Mouse (Mus musculus) brain, embryonic 14.5 days (tissue): Measurements from ENCODE around the gene Cand1. TPM values are rescaled to one million over a fixed set of nuclear protein-coding genes. Genes with fewer than 3 reads are reported as not detected.

Experiments used
- DNase-seq: peaks from one replicate; pipeline ENCODE4 v3.0.0-alpha.2; 2011; ENCODE audit warnings: low read depth
- CTCF ChIP-seq: fragments of 200-500 bp; IDR thresholded peaks from 2 replicates; pipeline ENCODE4 v1.5.1; 2012; ENCODE audit warnings: inconsistent platforms, mild to moderate bottlenecking, moderate library complexity, borderline replicate concordance; ENCODE audit not compliant: insufficient read depth, insufficient read length; ENCODE audit errors: extremely low read depth
- POLR2A ChIP-seq: fragments of 200-500 bp; IDR thresholded peaks from 2 replicates; pipeline ENCODE4 v1.6.1; 2012; ENCODE audit warnings: mild to moderate bottlenecking, inconsistent platforms, borderline replicate concordance; ENCODE audit not compliant: poor library complexity, insufficient read depth, insufficient read length, severe bottlenecking; ENCODE audit errors: extremely low read depth
- polyA plus RNA-seq: library from polyadenylated mRNA; depleted of rRNA; stranded (reverse); fragments of >200 nt; gene quantifications from 2 replicates; pipeline ENCODE4 v1.2.3, GENCODE M21; 2012

The Cand1 gene
- polyA plus RNA-seq, 1 experiment = 70.5 TPM

GRCm38 (mm10) chr10:119205229-119205628, 34.6 kb downstream of the Cand1 start:
- TF ChIP-seq CTCF = no peak
- no peak for TF ChIP-seq POLR2A
- DNase-seq = no peak

GRCm38 (mm10) chr10:119204334-119204946, 35.4 kb downstream of the Cand1 start:
- TF ChIP-seq CTCF (no peak), POLR2A (no peak)
- no peak for DNase-seq

GRCm38 (mm10) chr10:119199864-119200263, 40.0 kb downstream of the Cand1 start:
- DNase-seq = no peak
- no peak for TF ChIP-seq POLR2A
- TF ChIP-seq CTCF = no peak

GRCm38 (mm10) chr10:119198186-119198880, 41.5 kb downstream of the Cand1 start:
- DNase-seq = peak; percentile 70
- TF ChIP-seq CTCF (no peak), POLR2A (no peak)

- TF ChIP-seq POLR2A (no peak), CTCF (no peak)
- DNase-seq = no peak
These were observed 42.2 kb downstream of the Cand1 start for GRCm38 (mm10) chr10:119197621-119198150.

GRCm38 (mm10) chr10:119192598-119193372, 47.1 kb downstream of the Cand1 start:
- no peak for DNase-seq
- TF ChIP-seq CTCF (no peak), POLR2A (no peak)

DNA sequence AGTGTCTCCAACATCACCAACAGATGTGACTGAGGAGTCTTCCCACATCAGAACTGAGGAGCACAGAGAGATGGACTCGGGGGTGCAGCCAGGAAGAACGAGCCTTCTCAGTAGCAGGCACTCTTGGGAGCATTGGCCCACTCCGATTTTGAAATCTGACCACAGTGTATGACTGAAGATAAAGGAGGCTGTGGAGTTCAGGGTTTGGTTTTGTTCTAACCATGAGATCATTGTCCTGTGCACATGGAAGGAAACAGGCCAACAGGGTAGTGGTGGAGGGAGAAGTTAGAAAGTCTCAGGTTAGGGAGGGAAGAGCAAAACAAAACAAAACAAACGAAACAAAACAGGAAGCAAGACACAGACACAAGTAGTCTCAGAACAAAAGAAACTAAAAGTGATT, 52.1 kb downstream of the Cand1 start:
- no peak for TF ChIP-seq CTCF
- TF ChIP-seq POLR2A = no peak
- no peak for DNase-seq

DNA sequence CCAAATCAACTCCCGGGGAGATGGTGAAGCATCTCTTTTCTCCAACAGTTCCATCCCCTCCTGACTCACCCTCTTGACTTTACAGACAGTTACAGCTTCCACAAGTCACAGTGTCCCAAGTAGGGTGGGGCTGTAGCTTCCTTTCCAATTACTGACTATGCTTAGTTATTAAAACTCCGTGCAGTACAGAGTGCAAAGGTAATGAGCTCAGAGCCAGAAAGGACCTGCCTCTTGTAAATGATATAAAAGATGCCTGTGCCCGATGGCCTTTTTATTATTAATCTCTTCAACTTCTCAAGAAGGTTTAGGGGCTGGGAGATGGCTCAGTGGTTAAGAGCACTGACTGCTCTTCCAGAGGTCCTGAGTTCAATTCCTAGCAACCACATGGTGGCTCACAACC, 70.2 kb downstream of the Cand1 start:
- TF ChIP-seq POLR2A (no peak), CTCF (no peak)
- DNase-seq = no peak

DNA sequence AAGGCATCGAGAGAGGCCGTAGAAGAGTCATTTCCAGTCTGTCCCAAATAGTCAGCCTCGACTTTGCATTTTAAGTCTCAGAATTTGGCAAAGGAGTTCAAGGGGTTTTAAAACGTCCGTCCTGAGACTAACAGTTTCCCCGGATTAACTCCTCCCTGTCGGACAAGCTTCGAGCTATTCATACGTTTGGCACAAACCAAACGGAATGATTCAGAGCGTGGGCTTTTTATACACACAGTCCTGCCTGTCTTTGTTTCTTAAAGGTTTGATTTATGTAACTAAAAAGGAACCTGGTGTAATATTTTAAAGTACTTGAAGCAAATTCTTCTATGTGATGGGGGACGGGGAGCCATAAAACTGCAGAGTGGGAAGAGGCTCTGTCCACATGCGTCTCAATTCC, 70.6 kb downstream of the Cand1 start:
- DNase-seq = no peak
- TF ChIP-seq POLR2A = no peak
- TF ChIP-seq CTCF = no peak

GRCm38 (mm10) chr10:119168791-119169190, 71.1 kb downstream of the Cand1 start:
- peak; percentile 43 for DNase-seq
- TF ChIP-seq CTCF (peak; percentile 47; the same call in 1 of the 2 replicates), POLR2A (no peak)

DNA sequence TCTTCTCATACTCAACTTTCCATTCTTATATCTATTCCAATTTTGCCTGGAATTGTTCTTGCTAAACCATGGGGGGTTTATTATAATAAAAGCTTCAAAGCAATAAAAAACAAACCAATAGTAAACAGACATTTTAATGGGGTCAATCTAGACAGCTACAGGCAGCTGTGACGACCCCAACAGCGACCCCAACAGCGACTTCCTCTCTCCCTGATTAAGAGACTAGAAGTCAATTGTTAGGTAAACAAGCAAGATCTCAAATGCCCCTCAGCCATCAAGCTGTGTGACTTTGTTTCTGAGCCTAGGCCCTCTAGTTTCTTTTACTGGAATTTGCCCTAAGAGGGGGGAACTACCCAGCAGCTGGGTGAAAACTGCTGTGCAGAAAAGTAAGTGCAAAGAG, 72.0 kb downstream of the Cand1 start:
- TF ChIP-seq CTCF (no peak), POLR2A (no peak)

More for the DNA sequence above, 72.0 kb downstream of the Cand1 start:
- DNase-seq = no peak
